Comparison of ENCODE assay signal across 8 mouse cellular contexts in genomic region chr15:100762649-100763048, GRCm38 (mm10). TPM values are rescaled to one million over a fixed set of nuclear protein-coding genes. Genes with fewer than 3 reads are reported as not detected.
DNase-seq lines count a peak whose midpoint lies in the region; ATAC-seq and TF ChIP-seq lines count a peak whose summit lies in the region.

No protein-coding gene starts in this region.

- TF ChIP-seq EP300 in CH12.LX (IDR thresholded peaks at IDR 0.05; ENCODE audit: low read length) = no peak

- no peak overlapping the region for H3K27ac ChIP-seq in CH12.LX (ENCODE audit: insufficient read depth, low read depth)
- H3K27ac ChIP-seq in forebrain, embryonic 14.5 days (ENCODE audit: low read depth, low read length) = no peak overlapping the region
- peak overlapping the region; percentile 92; the same call in 1 of the 2 replicates for H3K27ac ChIP-seq in midbrain, embryonic 10.5 days (replicated peaks)

- TF ChIP-seq POLR2A in CH12.LX (IDR thresholded peaks at IDR 0.05; ENCODE audit: low read depth, low read length) = no peak

- H3K9ac ChIP-seq in CH12.LX (ENCODE audit: insufficient read depth, low read depth) = no peak overlapping the region
- H3K9ac ChIP-seq in forebrain, embryonic 14.5 days (ENCODE audit: low read length) = peak overlapping the region; percentile 81

- H3K4me2 ChIP-seq in CH12.LX (ENCODE audit: insufficient read depth, low read depth, poor library complexity, severe bottlenecking) = peak overlapping the region; percentile 91; the same call in 1 of the 2 replicates
- peak overlapping the region; percentile 72 for H3K4me2 ChIP-seq in forebrain, embryonic 14.5 days (ENCODE audit: low read length)

- no peaks in the 10 kb centered on the region for H3K9me3 ChIP-seq in CH12.LX (replicated peaks; ENCODE audit: low read length)
- H3K9me3 ChIP-seq in forebrain, embryonic 14.5 days (replicated peaks; ENCODE audit: control insufficient read depth, low read length) = no peaks in the 10 kb centered on the region
- no peaks in the 10 kb centered on the region for H3K9me3 ChIP-seq in midbrain, embryonic 10.5 days (replicated peaks)

- no peak overlapping the region for H3K4me3 ChIP-seq in CH12.LX (replicated peaks in 1 of 3; ENCODE audit: low read depth in 2 of 3, low read length in 2 of 3, poor library complexity in 1 of 3)
- H3K4me3 ChIP-seq in forebrain, embryonic 14.5 days (ENCODE audit: low read depth, low read length) = peak overlapping the region; percentile 74
- peak overlapping the region; percentile 80 for H3K4me3 ChIP-seq in midbrain, embryonic 10.5 days

- no peak for ATAC-seq in forebrain, embryonic 14.5 days

- 46% methylated on average over 8 of the region's 8 CpGs for WGBS in forebrain, embryonic 14.5 days
- 62% methylated on average over 8 of the region's 8 CpGs for WGBS in midbrain, embryonic 10.5 days

- peaks cover 3% of the 10 kb centered on the region for H3K27me3 ChIP-seq in CH12.LX (replicated peaks)
- H3K27me3 ChIP-seq in forebrain, embryonic 14.5 days (replicated peaks; ENCODE audit: control insufficient read depth, insufficient read depth, low read length) = no peaks in the 10 kb centered on the region
- peaks cover 22% of the 10 kb centered on the region for H3K27me3 ChIP-seq in midbrain, embryonic 10.5 days (ENCODE audit: low read depth, poor library complexity, severe bottlenecking)

- in situ Hi-C loops in CH12.LX (cut with MboI; ENCODE audit: low pct_ligation_motif_present, low pct_unique_long_range_greater_than_20kb, low sequenced_read_pairs) = loop anchor here (5.0 to 10.0 kb wide), 3 partner anchors 55 to 242 kb away; no protein-coding TSS in a partner anchor

- dilution Hi-C loops in CH12.LX (cut with MboI; ENCODE audit: extremely low pct_ligation_motif_present, extremely low pct_unique_long_range_greater_than_20kb, low sequenced_read_pairs) = no loop called here

- H3K79me2 ChIP-seq in CH12.LX (replicated peaks; ENCODE audit: control insufficient read depth, extremely low read depth, insufficient read depth, poor library complexity, severe bottlenecking) = no peaks in the 10 kb centered on the region

- H3K36me3 ChIP-seq in CH12.LX (replicated peaks in 1 of 2; ENCODE audit: control insufficient read depth in 1 of 2, insufficient read depth in 1 of 2, low read length in 1 of 2) = no peaks in the 10 kb centered on the region
- 0 out of 2 replicates have a peak, but pooled peaks cover 4% of the 10 kb centered on the region for H3K36me3 ChIP-seq in forebrain, embryonic 14.5 days (ENCODE audit: control insufficient read depth, insufficient read depth, low read length)
- H3K36me3 ChIP-seq in midbrain, embryonic 10.5 days = no peaks in the 10 kb centered on the region

- DNase-seq in heart, adult 11 months = peak; percentile 79
- DNase-seq in heart, postnatal 4 days = no peak
- no peak for DNase-seq in CH12.LX (ENCODE audit: extremely low read depth)
- no peak for DNase-seq in forebrain, embryonic 14.5 days (ENCODE audit: low spot score)
- no peak for DNase-seq in midbrain, embryonic 10.5 days (ENCODE audit: low spot score)
- no peak for DNase-seq in left cerebral cortex, adult 11 months (ENCODE audit: low spot score)
- DNase-seq in right cerebral cortex, postnatal 36 days (ENCODE audit: low spot score in 2 of 2) = no peak
- no peak for DNase-seq in kidney, adult 8-10 months

- TF ChIP-seq RAD21 in CH12.LX (IDR thresholded peaks at IDR 0.05; ENCODE audit: low read depth, low read length) = no peak

- peaks cover 14 to 42% of the 10 kb centered on the region in 2 experiments for H3K4me1 ChIP-seq in CH12.LX (ENCODE audit: control insufficient read depth in 1 of 2, insufficient read depth in 2 of 2)
- H3K4me1 ChIP-seq in forebrain, embryonic 14.5 days (ENCODE audit: control insufficient read depth, insufficient read depth, low read length) = peaks cover 16% of the 10 kb centered on the region
- peaks cover 34% of the 10 kb centered on the region for H3K4me1 ChIP-seq in midbrain, embryonic 10.5 days

- no peak for TF ChIP-seq CTCF in CH12.LX (conservative IDR thresholded peaks at IDR 0.05 in 1 of 2, IDR thresholded peaks at IDR 0.05 in 1 of 2; ENCODE audit: low read depth in 2 of 2, low read length in 2 of 2)

TF ChIP-seq in CH12.LX, 34 proteins besides CTCF, POLR2A, EP300 and RAD21:
- TF ChIP-seq USF2 (conservative IDR thresholded peaks at IDR 0.05; ENCODE audit: low read depth, low read length) = no peak
- TF ChIP-seq KAT2A (IDR thresholded peaks at IDR 0.05; ENCODE audit: insufficient replicate concordance, low read length) = no peak
- TF ChIP-seq CHD2 (IDR thresholded peaks at IDR 0.05; ENCODE audit: low read length) = no peak
- TF ChIP-seq NELFE (IDR thresholded peaks at IDR 0.05; ENCODE audit: low read depth, low read length) = no peak
- TF ChIP-seq GABPA (IDR thresholded peaks at IDR 0.05; ENCODE audit: insufficient replicate concordance, low read depth, low read length) = no peak
- no peak for TF ChIP-seq SMC3 (IDR thresholded peaks at IDR 0.05; ENCODE audit: low read depth, low read length)
- TF ChIP-seq RCOR1 (conservative IDR thresholded peaks at IDR 0.05; ENCODE audit: low read depth, low read length) = no peak
- no peak for TF ChIP-seq TBP (conservative IDR thresholded peaks at IDR 0.05; ENCODE audit: low read depth, low read length)
- no peak for TF ChIP-seq MXI1 (IDR thresholded peaks at IDR 0.05; ENCODE audit: low read depth, low read length)
- TF ChIP-seq BHLHE40 (IDR thresholded peaks at IDR 0.05; ENCODE audit: low read depth, low read length) = no peak
- TF ChIP-seq POLR2AphosphoS2 (IDR thresholded peaks at IDR 0.05; ENCODE audit: low read depth, low read length) = no peak

RNA-seq across cellular contexts. Expression of gene Slc4a8, which starts 1.1 kb away (rescaled TPM):
- total RNA-seq in heart, postnatal 4 days (2021) = 1 to 10 TPM; 2.4 to 2.5 TPM
- total RNA-seq in CH12.LX (2012; rRNA removed) (4.1 and 4.7 TPM in 2 replicates), CH12.LX (2014; rRNA removed) (5.1 and 7.0 TPM in 2 replicates)
- polyA plus RNA-seq in CH12.LX (2012; ENCODE audit: insufficient read length, low read depth) = 7.2 and 9.6 TPM in 2 replicates
- 11.2 and 17.8 TPM in 2 replicates for polyA plus RNA-seq in forebrain, embryonic 14.5 days (2014; fragmentation: Nextera tagmentation; extraction: Ambion mirVana)
- polyA plus RNA-seq in midbrain, embryonic 10.5 days (2016; fragmentation: Nextera tagmentation; extraction: Ambion mirVana) = 8.4 and 10.2 TPM in 2 replicates

RNA-seq across cellular contexts. Expression of gene Galnt6, which starts 33.5 kb away (rescaled TPM):
- 1 to 10 TPM; 1.3 to 1.6 TPM for total RNA-seq in heart, postnatal 4 days (2021)
- 4.4 and 5.0 TPM in 2 replicates for total RNA-seq in CH12.LX (2012; rRNA removed)
- 0.58 and 0.62 TPM in 2 replicates for total RNA-seq in CH12.LX (2014; rRNA removed)
- polyA plus RNA-seq in CH12.LX (2012; ENCODE audit: insufficient read length, low read depth) = 2.0 TPM in 2 replicates
- polyA plus RNA-seq in forebrain, embryonic 14.5 days (2014; fragmentation: Nextera tagmentation; extraction: Ambion mirVana) = 0.09 and 0.10 TPM in 2 replicates
- polyA plus RNA-seq in midbrain, embryonic 10.5 days (2016; fragmentation: Nextera tagmentation; extraction: Ambion mirVana) = 0.07 and 0.09 TPM in 2 replicates

Comparison
In these comparisons a context has a peak if more than half of its experiments do, and no peak if none do; other contexts are left out.
1. H3K4me3 ChIP-seq: peak in forebrain, embryonic 14.5 days (single experiment) and midbrain, embryonic 10.5 days (single experiment); none in CH12.LX (0 of 3).